Mouse (Mus musculus) heart, embryonic 15.5 days (tissue): ENCODE data around the gene 1500009L16Rik. TPM values are rescaled to one million over a fixed set of nuclear protein-coding genes. Genes with fewer than 3 reads are reported as not detected.
A peak's percentile ranks its signal among the peaks of the same experiment; 100 is the strongest.

ENCODE experiments used
- ATAC-seq: fragments of 200-750 bp; cut with Nextera tagmentation; replicated peaks from 2 replicates; pipeline ENCODE4 v1.8.0; 2017; ENCODE audit warnings: low read depth, moderate TSS enrichment; ENCODE audit not compliant: insufficient number of reproducible peaks, insufficient read depth, low FRiP score
- H3K27ac ChIP-seq: fragments of 300-500 bp; sonication (generic); 2 replicates; pipeline ENCODE4 v1.5.1; 2015; ENCODE audit warnings: mild to moderate bottlenecking, inconsistent platforms
- H3K27me3 ChIP-seq: fragments of 300-500 bp; sonication (generic); 2 replicates; pipeline ENCODE4 v1.6.1; 2015; ENCODE audit warnings: inconsistent platforms
- H3K36me3 ChIP-seq: fragments of 300-500 bp; sonication (generic); 2 replicates; pipeline ENCODE4 v1.6.1; 2015; ENCODE audit warnings: mild to moderate bottlenecking, inconsistent platforms
- H3K4me1 ChIP-seq: fragments of 300-500 bp; sonication (generic); replicated peaks from 2 replicates; pipeline ENCODE4 v1.6.1; 2015; ENCODE audit warnings: inconsistent platforms
- H3K4me2 ChIP-seq: fragments of 300-500 bp; sonication (generic); 2 replicates; pipeline ENCODE4 v1.6.1; 2015; ENCODE audit warnings: inconsistent platforms, mild to moderate bottlenecking, moderate library complexity
- H3K4me3 ChIP-seq: fragments of 300-500 bp; sonication (generic); 2 replicates; pipeline ENCODE4 v1.5.1; 2015; ENCODE audit warnings: mild to moderate bottlenecking, inconsistent platforms
- H3K9ac ChIP-seq: fragments of 300-500 bp; sonication (generic); 2 replicates; pipeline ENCODE4 v1.6.1; 2015; ENCODE audit warnings: mild to moderate bottlenecking, inconsistent platforms
- H3K9me3 ChIP-seq: fragments of 300-500 bp; sonication (generic); replicated peaks from 2 replicates; pipeline ENCODE4 v1.6.1; 2016; ENCODE audit warnings: inconsistent platforms
- WGBS: fragments of 180-500 bp; shearing (Covaris S2); methylation state at CpG from one replicate; pipeline ENCODE4 v1.1.7; 2015; ENCODE audit warnings: mixed read lengths; 5-methylcytosine and 5-hydroxymethylcytosine counted together
- polyA plus RNA-seq: library from polyadenylated mRNA; unstranded; fragments of >200 nt; fragmentation: Nextera tagmentation; extraction: Ambion mirVana; gene quantifications from 2 replicates; pipeline ENCODE4 v1.2.1, GENCODE M21; 2015

Gene 1500009L16Rik
- polyA plus RNA-seq, 1 experiment from 2014 or later = 19.0 TPM

- Histone ChIP-seq H3K9me3 (no peaks in the 10 kb centered on the region), H3K4me2 (no peak overlapping the region), H3K27me3 (no peaks in the 10 kb centered on the region), H3K4me1 (peaks cover 21% of the 10 kb centered on the region), H3K36me3 (no peaks in the 10 kb centered on the region), H3K4me3 (no peak overlapping the region), H3K9ac (no peak overlapping the region), H3K27ac (no peak overlapping the region)
- no peak for ATAC-seq
- 23% methylated on average over 2 of the region's 2 CpGs for WGBS
These were observed 37.9 kb downstream of the 1500009L16Rik start for GRCm38 (mm10) chr10:83760535-83760934.

DNA sequence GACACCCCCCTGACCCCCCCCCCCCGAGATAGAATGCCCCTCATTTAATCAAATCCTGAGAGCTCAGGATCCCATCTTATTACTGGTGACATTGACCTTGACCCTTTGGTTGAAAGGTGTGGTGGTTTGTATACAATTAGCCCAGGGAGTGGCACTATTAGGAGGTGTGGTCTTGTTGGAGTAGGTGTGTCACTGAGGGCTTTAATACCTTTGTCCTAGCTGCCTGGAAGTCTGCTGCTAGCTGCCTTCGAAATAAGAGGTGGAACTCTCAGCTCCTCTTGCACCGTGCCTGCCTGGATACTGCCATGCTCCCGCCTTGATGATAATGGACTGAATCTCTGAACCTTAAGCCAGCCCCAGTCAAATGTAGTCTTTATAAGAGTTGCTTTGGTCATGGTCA is 41.2 kb downstream of the 1500009L16Rik start:
- WGBS = 79% methylated on average over 4 of the region's 4 CpGs
- no peak for ATAC-seq
- no peak overlapping the region for H3K4me2 ChIP-seq
- no peak overlapping the region for H3K4me3 ChIP-seq
- no peaks in the 10 kb centered on the region for H3K9me3 ChIP-seq
- no peak overlapping the region for H3K9ac ChIP-seq
- H3K36me3 ChIP-seq = no peaks in the 10 kb centered on the region
- H3K27me3 ChIP-seq = no peaks in the 10 kb centered on the region
- H3K4me1 ChIP-seq = peaks cover 12% of the 10 kb centered on the region
- H3K27ac ChIP-seq = no peak overlapping the region

DNA sequence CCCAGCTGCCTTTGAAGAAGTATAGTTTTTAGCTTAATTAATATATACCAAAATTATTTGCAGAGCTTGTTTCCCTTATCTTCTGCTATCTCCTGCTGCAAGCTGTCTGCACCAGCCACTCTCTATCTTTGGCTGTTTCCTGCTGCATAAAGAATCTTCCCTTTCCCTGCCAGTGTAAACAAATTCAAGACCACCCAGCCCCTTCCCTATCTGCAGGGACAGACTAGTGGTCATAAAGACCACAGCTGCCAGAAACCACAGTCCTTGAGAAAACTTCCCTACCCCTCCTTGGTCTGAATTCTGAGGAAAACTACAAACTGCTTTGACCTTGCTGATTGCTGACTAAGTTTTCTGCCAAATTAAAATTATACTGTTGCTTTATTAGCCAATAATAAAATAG is 44.2 kb downstream of the 1500009L16Rik start:
- H3K4me2 ChIP-seq = no peak overlapping the region
- ATAC-seq = no peak
- no peak overlapping the region for H3K9ac ChIP-seq
- no peak overlapping the region for H3K4me3 ChIP-seq
- no peaks in the 10 kb centered on the region for H3K4me1 ChIP-seq
- H3K9me3 ChIP-seq = no peaks in the 10 kb centered on the region
- H3K27ac ChIP-seq = no peak overlapping the region
- no peaks in the 10 kb centered on the region for H3K27me3 ChIP-seq
- H3K36me3 ChIP-seq = no peaks in the 10 kb centered on the region

GRCm38 (mm10) chr10:83776272-83776878 is 53.7 kb downstream of the 1500009L16Rik start:
- H3K4me3 ChIP-seq = no peak overlapping the region
- WGBS = 35% methylated on average over 11 of the region's 11 CpGs

DNA sequence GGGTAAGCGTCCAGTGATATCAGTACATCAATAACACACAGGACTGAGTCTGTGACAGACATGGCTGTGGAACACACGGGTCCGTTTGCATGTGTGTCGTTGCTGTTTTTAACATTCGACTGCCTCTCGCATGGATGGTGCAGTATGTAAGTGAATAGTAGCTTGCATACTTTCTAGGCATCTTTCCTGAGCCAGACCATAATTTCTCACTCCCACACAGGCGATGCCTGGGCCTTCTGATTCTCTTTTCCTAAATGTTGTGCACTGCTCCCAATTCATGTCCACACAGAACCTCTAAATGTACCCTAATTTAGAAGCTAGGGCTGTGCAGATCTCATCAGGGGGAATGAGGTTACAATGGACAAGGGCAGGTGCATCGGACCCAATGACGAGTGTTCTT is 54.6 kb downstream of the 1500009L16Rik start:
- Histone ChIP-seq H3K4me1 (no peaks in the 10 kb centered on the region), H3K4me3 (no peak overlapping the region), H3K27me3 (no peaks in the 10 kb centered on the region), H3K9ac (no peak overlapping the region), H3K9me3 (peaks cover 3% of the 10 kb centered on the region; the same call in 1 of the 2 replicates), H3K27ac (no peak overlapping the region), H3K36me3 (no peaks in the 10 kb centered on the region), H3K4me2 (no peak overlapping the region)
- WGBS = 75% methylated on average over 9 of the region's 9 CpGs
- ATAC-seq = no peak

More at GRCm38 (mm10) chr10:83776272-83776878, 53.7 kb downstream of the 1500009L16Rik start:
- Histone ChIP-seq H3K9me3 (peaks cover 3% of the 10 kb centered on the region; the same call in 1 of the 2 replicates), H3K36me3 (no peaks in the 10 kb centered on the region), H3K4me2 (peak overlapping the region; percentile 39), H3K4me1 (no peaks in the 10 kb centered on the region), H3K27ac (no peak overlapping the region), H3K9ac (no peak overlapping the region), H3K27me3 (no peaks in the 10 kb centered on the region)
- ATAC-seq = no peak

- Histone ChIP-seq H3K36me3 (no peaks in the 10 kb centered on the region), H3K27me3 (no peaks in the 10 kb centered on the region), H3K4me3 (no peak overlapping the region), H3K27ac (no peak overlapping the region), H3K4me2 (no peak overlapping the region), H3K4me1 (no peaks in the 10 kb centered on the region; the same call in 1 of the 2 replicates), H3K9ac (no peak overlapping the region), H3K9me3 (peaks cover 3% of the 10 kb centered on the region; the same call in 1 of the 2 replicates)
- 81% methylated on average over 4 of the region's 4 CpGs for WGBS
- ATAC-seq = no peak
These were observed 59.2 kb downstream of the 1500009L16Rik start for GRCm38 (mm10) chr10:83781854-83782253.

GRCm38 (mm10) chr10:83782371-83783120 is 59.9 kb downstream of the 1500009L16Rik start:
- WGBS = 77% methylated on average over 10 of the region's 10 CpGs
- Histone ChIP-seq H3K27me3 (no peaks in the 10 kb centered on the region), H3K27ac (no peak overlapping the region), H3K36me3 (no peaks in the 10 kb centered on the region), H3K4me1 (no peaks in the 10 kb centered on the region; the same call in 1 of the 2 replicates), H3K9me3 (peaks cover 3% of the 10 kb centered on the region; the same call in 1 of the 2 replicates), H3K4me3 (no peak overlapping the region), H3K4me2 (no peak overlapping the region), H3K9ac (no peak overlapping the region)
- no peak for ATAC-seq

GRCm38 (mm10) chr10:83785003-83785402 is 62.3 kb downstream of the 1500009L16Rik start:
- Histone ChIP-seq H3K9ac (no peak overlapping the region), H3K36me3 (no peaks in the 10 kb centered on the region), H3K9me3 (0 out of 2 replicates have a peak, but pooled peaks cover 1% of the 10 kb centered on the region), H3K4me3 (no peak overlapping the region), H3K27me3 (no peaks in the 10 kb centered on the region), H3K4me2 (no peak overlapping the region), H3K27ac (no peak overlapping the region), H3K4me1 (no peaks in the 10 kb centered on the region; the same call in 1 of the 2 replicates)
- 33% methylated on average over 5 of the region's 5 CpGs for WGBS
- no peak for ATAC-seq

GRCm38 (mm10) chr10:83785627-83786392 is 63.1 kb downstream of the 1500009L16Rik start:
- H3K9ac ChIP-seq = no peak overlapping the region
- WGBS = 38% methylated on average over 3 of the region's 3 CpGs
- H3K4me2 ChIP-seq = no peak overlapping the region
- peak overlapping the region; percentile 33; the same call in 1 of the 2 replicates for H3K27ac ChIP-seq
- no peak overlapping the region for H3K4me3 ChIP-seq
- no peaks in the 10 kb centered on the region for H3K27me3 ChIP-seq
- H3K4me1 ChIP-seq = no peaks in the 10 kb centered on the region; the same call in 1 of the 2 replicates
- no peak for ATAC-seq
- H3K9me3 ChIP-seq = no peaks in the 10 kb centered on the region
- no peaks in the 10 kb centered on the region for H3K36me3 ChIP-seq

DNA sequence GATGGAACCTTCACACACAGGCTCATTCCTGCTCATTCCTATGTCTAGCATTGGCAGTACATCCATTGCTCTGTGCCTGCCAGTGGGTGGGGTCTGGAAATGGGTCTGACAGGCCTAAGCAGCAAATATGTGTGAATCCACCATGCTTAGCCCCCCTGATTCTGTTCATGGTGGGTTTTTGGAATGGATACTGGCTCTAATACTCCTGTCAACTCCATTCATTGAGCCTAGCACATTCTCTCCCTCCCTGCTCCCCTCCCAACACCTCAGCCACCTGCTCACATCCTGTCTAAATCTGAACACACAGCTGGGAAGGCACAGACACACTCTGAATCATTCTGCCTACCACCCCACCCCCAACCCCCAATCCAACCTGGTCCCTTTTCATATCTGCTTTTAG is 72.4 kb downstream of the 1500009L16Rik start:
- Histone ChIP-seq H3K9ac (no peak overlapping the region), H3K4me1 (no peaks in the 10 kb centered on the region), H3K27ac (no peak overlapping the region), H3K27me3 (no peaks in the 10 kb centered on the region), H3K9me3 (no peaks in the 10 kb centered on the region), H3K36me3 (no peaks in the 10 kb centered on the region), H3K4me2 (no peak overlapping the region), H3K4me3 (no peak overlapping the region)
- no peak for ATAC-seq

- Histone ChIP-seq H3K4me3 (no peak overlapping the region), H3K27ac (no peak overlapping the region), H3K4me1 (no peaks in the 10 kb centered on the region), H3K9me3 (no peaks in the 10 kb centered on the region), H3K9ac (no peak overlapping the region), H3K4me2 (no peak overlapping the region), H3K36me3 (no peaks in the 10 kb centered on the region), H3K27me3 (no peaks in the 10 kb centered on the region)
- no peak for ATAC-seq
- 91% methylated on average over 4 of the region's 4 CpGs for WGBS
These were observed 72.8 kb downstream of the 1500009L16Rik start for GRCm38 (mm10) chr10:83795500-83795899.
